Mouse (Mus musculus) liver, embryonic 18 days (tissue): ENCODE results near the gene Coq4. TPM values are rescaled to one million over a fixed set of nuclear protein-coding genes. Genes with fewer than 3 reads are reported as not detected.

Source experiments
- polyA plus RNA-seq: library from polyadenylated mRNA; depleted of rRNA; stranded (reverse); fragments of >200 nt; gene quantifications from 2 replicates; pipeline ENCODE4 v1.2.3, GENCODE M21; 2012; rRNA removed

The Coq4 gene
- polyA plus RNA-seq = 9.4 and 9.7 TPM in 2 replicates

GRCm38 (mm10) chr2:29787104-29787917 lies at the start of gene Coq4:
Gene Coq4, plus strand, starts transcription at chr2:29787493.

GRCm38 (mm10) chr2:29751497-29751896 lies 35.8 kb upstream of the Coq4 start, which contains the start of gene Gm13420:
Gene Gm13420, minus strand, starts transcription at chr2:29751685.

GRCm38 (mm10) chr2:29787937-29788681 lies 816 bp downstream of the Coq4 start, which contains the start of gene Trub2:
Gene Trub2, minus strand, starts transcription at chr2:29788502.

GRCm38 (mm10) chr2:29802075-29802826 lies 15.0 kb downstream of the Coq4 start, which contains the start of gene Slc27a4:
Gene Slc27a4, plus strand, starts transcription at chr2:29802634.

GRCm38 (mm10) chr2:29820025-29820817 lies 32.9 kb downstream of the Coq4 start, which contains the start of gene Urm1:
Gene Urm1, plus strand, starts transcription at chr2:29820075.

Other genes starting within 250 kb of the Coq4 start
- gene Rapgef1, start 167.8 kb upstream of the Coq4 start, polyA plus RNA-seq = 8.9 and 10.2 TPM in 2 replicates
- 0.45 and 0.77 TPM in 2 replicates for gene Gm13420, start 35.8 kb upstream of the Coq4 start, polyA plus RNA-seq
- gene Gm13547, start 28.2 kb upstream of the Coq4 start, polyA plus RNA-seq = not detected in 2 replicates
- gene Trub2, start 1.0 kb downstream of the Coq4 start, polyA plus RNA-seq = 9.4 and 10.8 TPM in 2 replicates
- gene Slc27a4, start 15.1 kb downstream of the Coq4 start, polyA plus RNA-seq = 6.7 and 7.1 TPM in 2 replicates
- 13.4 and 14.4 TPM in 2 replicates for gene Urm1, start 32.6 kb downstream of the Coq4 start, polyA plus RNA-seq
- 7.1 and 9.2 TPM in 2 replicates for gene Cercam, start 81.7 kb downstream of the Coq4 start, polyA plus RNA-seq
- gene Odf2, start 101.7 kb downstream of the Coq4 start, polyA plus RNA-seq = 13.0 and 18.6 TPM in 2 replicates
- 8.3 and 9.8 TPM in 2 replicates for gene Gle1, start 147.9 kb downstream of the Coq4 start, polyA plus RNA-seq
- 34.7 and 35.9 TPM in 2 replicates for gene Sptan1, start 178.1 kb downstream of the Coq4 start, polyA plus RNA-seq